Mouse (Mus musculus): Measurements from ENCODE around the gene Slc29a3. TPM values are rescaled to one million over a fixed set of nuclear protein-coding genes. Genes with fewer than 3 reads are reported as not detected.

The Slc29a3 gene
- polyA plus RNA-seq, 1 experiment = 11.1 TPM

DNA sequence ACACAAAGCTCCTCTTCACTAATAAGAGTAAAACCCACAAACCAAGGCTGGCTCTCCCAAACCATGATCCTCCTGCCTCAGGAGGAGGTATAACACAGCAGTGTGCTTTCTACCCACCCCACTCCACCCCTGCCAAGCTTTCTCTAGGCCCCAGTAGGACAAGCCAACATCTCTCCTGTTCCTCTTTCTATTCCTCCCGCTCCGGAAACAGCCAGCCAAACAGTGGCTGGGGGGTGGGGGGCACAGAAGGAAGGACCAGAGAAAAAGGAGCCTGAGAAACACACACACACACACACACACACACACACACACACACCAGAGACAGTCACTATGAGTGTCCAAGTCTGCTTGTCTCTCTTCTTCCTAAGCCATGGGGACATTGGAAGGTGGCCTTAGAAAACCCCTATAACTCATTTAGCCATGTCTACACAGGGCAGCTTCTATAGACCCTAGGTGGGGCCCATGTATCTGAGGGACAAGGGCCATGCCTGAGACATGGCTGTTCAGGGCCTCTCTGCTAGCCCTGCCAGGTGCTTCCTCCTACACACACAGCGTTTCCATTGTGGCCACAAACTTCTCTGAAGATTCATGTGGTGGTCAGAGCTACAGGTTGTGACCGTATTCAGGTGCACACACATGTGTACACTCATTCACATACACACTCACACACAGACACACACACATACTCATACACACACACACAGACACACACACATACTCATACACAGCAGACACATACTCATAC lies 12.8 kb downstream of the Slc29a3 start:
- TF ChIP-seq POLR2A (IDR thresholded peaks at IDR 0.05; ENCODE audit: borderline replicate concordance, extremely low read depth, insufficient read depth, insufficient read length, poor library complexity, severe bottlenecking) (no peak), CTCF (IDR thresholded peaks at IDR 0.05; ENCODE audit: borderline replicate concordance, extremely low read depth, insufficient read depth, insufficient read length) (no peak)
- no peak for DNase-seq (ENCODE audit: low read depth)

DNA sequence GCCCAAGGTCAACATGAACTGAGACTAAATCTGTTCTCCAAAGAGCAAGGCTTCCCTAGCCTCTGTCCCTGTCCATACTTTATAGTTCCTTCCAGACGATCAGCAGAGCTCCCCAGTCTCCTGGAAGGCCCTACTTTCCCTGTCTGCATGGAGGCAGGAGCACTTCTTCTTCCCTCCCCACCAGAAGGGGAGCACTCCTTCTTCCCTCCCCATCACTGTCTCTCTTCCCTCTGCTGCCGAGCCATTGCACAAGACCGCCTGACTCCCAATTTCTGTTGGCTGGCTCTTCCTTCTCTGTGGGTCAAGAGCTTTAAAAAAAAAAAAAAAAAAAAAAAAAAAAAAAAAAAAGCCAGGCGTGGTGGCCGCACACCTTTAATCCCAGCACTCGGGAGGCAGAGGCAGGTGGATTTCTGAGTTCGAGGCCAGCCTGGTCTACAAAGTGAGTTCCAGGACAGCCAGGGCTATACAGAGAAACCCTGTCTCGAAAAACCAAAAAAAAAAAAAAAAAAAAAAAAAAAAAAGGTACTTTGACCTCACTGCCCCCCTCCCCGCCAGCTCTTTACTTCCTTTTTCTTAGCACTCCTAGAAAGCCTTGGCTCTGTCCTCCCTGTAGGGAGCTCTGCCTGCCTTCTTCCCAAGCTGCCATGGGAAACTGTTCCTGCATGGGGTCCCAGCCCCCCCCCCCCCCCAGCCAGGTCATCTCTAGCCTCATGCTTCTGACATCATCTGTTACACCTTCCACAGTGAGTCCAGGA lies 14.5 kb downstream of the Slc29a3 start:
- TF ChIP-seq CTCF (IDR thresholded peaks at IDR 0.05; ENCODE audit: borderline replicate concordance, extremely low read depth, insufficient read depth, insufficient read length) (no peak), POLR2A (IDR thresholded peaks at IDR 0.05; ENCODE audit: borderline replicate concordance, extremely low read depth, insufficient read depth, insufficient read length, poor library complexity, severe bottlenecking) (no peak)
- no peak for DNase-seq (ENCODE audit: low read depth)

DNA sequence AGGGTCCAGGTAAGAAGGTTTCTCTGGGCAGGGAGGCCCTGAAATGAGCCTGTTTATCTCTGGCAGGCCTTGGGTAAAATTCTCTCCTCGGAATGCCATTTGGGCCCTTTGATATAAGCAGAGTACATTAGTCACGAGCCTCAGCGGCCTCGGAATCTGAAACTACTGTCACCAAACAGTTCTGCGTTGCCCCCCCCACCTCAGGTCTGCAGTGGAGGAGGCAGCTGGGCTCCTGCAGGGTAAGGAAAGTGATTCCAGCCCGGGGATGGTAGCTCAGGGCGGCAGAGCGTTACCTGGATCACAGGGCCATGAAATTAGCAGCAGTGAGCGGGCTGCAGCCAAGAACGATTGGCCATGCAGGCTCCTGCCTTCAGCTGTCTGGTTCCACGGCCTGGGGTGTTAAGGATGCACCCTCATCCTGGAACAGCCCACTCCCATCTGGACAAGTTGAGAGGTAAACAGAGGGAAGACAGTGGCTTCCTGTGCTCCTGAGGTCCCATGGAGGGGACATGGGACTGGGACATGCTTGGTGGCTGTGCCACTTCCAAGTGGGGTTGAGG lies 15.3 kb downstream of the Slc29a3 start:
- no peak for DNase-seq (ENCODE audit: low read depth)
- TF ChIP-seq CTCF (IDR thresholded peaks at IDR 0.05; ENCODE audit: borderline replicate concordance, extremely low read depth, insufficient read depth, insufficient read length) (no peak), POLR2A (IDR thresholded peaks at IDR 0.05; ENCODE audit: borderline replicate concordance, extremely low read depth, insufficient read depth, insufficient read length, poor library complexity, severe bottlenecking) (no peak)

DNA sequence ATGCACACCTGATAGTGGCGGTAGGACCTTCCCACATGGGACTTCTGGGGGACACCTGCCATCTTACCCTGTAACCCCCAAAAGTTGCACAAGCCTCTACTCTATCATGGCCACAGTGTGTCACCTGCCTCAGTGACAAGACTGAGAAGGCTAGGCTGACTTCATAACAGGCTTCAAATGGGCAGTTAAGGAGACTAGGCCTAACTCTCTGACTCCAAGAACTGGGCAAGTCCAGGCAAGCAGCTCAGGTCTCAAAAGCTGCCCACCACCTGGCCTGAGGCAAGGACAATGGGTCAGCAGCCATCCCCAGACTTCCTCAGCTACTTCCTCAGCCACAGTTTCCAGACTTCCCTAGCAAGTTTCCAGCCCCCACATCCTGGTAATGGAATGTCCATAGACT lies 16.9 kb downstream of the Slc29a3 start:
- DNase-seq (ENCODE audit: low read depth) = no peak
- no peak for TF ChIP-seq POLR2A (IDR thresholded peaks at IDR 0.05; ENCODE audit: borderline replicate concordance, extremely low read depth, insufficient read depth, insufficient read length, poor library complexity, severe bottlenecking)
- no peak for TF ChIP-seq CTCF (IDR thresholded peaks at IDR 0.05; ENCODE audit: borderline replicate concordance, extremely low read depth, insufficient read depth, insufficient read length)

DNA sequence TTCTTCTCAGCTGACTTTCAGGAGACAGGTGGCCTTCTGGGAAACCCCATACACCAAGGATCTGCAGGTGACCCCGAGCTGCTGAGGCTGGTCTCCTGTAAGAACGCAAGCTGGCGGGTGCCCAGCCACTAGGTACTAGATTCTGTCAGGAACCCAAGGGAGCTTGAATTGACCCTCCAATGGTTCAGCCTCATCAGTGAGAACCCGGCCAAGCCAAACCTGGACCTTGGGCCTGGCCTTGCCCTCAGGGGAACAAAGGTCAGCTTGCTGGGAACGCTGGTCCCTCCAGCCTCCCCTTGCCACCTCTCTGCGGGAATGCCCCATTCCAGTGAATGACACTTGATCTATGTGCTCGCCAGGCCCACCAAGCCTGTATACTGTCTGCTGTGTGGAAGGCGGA lies 19.1 kb downstream of the Slc29a3 start:
- no peak for DNase-seq (ENCODE audit: low read depth)
- TF ChIP-seq CTCF (IDR thresholded peaks at IDR 0.05; ENCODE audit: borderline replicate concordance, extremely low read depth, insufficient read depth, insufficient read length) = no peak
- no peak for TF ChIP-seq POLR2A (IDR thresholded peaks at IDR 0.05; ENCODE audit: borderline replicate concordance, extremely low read depth, insufficient read depth, insufficient read length, poor library complexity, severe bottlenecking)

DNA sequence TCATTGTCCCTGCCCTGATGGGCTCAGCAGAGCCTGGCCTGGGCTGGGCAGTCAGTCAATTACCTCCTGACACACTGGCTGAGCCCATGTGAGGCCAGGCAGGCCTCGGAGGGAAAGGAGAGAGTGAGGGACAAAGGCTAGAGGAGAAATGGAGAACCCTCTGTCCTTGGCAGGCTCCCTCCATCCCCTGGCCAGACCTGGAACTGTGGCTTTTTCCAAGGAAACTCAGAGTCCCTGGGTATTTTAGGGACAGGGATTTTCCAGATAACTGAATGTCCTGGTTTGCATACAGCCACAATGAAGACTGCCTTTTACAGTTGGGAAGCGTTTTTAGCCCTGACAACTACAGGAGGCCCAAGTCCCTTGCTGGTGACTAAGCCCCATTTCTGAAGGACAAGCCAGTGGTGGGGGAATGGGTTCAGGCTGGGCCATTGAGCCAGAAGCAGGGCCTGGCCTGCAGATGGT lies 20.2 kb downstream of the Slc29a3 start:
- TF ChIP-seq POLR2A (IDR thresholded peaks at IDR 0.05; ENCODE audit: borderline replicate concordance, extremely low read depth, insufficient read depth, insufficient read length, poor library complexity, severe bottlenecking) = no peak
- TF ChIP-seq CTCF (IDR thresholded peaks at IDR 0.05; ENCODE audit: borderline replicate concordance, extremely low read depth, insufficient read depth, insufficient read length) = no peak
- peak; percentile 28 for DNase-seq (ENCODE audit: low read depth)

DNA sequence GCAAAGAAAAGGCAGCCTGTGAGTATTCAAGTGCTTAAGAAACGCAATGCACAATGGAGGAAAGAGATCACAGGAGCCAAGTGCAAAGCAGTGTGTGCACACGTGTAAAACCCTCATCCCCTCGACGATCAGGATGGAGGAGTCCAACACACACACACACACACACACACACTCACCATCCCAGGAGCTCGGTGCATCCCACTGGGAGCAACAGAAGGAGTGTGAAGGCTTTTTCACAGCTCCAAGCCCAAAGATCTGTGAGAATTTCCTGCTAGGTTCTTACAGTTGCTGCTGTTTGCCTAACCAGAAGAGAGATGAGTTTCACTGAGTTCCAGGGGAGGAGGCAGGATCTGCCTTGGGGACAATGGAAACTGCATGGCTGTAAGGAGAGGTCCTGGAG lies 20.9 kb downstream of the Slc29a3 start:
- no peak for TF ChIP-seq CTCF (IDR thresholded peaks at IDR 0.05; ENCODE audit: borderline replicate concordance, extremely low read depth, insufficient read depth, insufficient read length)
- no peak for TF ChIP-seq POLR2A (IDR thresholded peaks at IDR 0.05; ENCODE audit: borderline replicate concordance, extremely low read depth, insufficient read depth, insufficient read length, poor library complexity, severe bottlenecking)
- DNase-seq (ENCODE audit: low read depth) = peak; percentile 57

DNA sequence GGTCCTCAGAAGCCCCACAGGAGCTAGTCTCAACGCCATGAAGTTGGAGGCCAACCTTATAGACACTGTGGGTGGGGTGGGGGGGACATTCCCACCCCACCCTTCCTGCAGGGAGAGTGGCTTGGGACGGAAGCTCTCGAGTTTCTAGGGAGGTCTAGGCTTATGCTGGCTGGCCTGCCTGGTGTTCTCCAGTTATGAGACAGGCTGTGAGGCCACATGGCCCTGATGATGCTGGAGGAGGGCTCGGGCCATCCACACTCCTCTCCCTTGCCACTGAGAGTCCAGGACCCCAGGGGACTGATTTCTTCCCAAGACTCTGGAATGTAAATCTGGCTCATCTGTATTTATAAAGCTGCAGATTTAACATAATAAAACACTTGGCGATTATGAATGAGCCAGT lies 25.3 kb downstream of the Slc29a3 start:
- TF ChIP-seq CTCF (IDR thresholded peaks at IDR 0.05; ENCODE audit: borderline replicate concordance, extremely low read depth, insufficient read depth, insufficient read length) (no peak), POLR2A (IDR thresholded peaks at IDR 0.05; ENCODE audit: borderline replicate concordance, extremely low read depth, insufficient read depth, insufficient read length, poor library complexity, severe bottlenecking) (no peak)
- DNase-seq (ENCODE audit: low read depth) = no peak

DNA sequence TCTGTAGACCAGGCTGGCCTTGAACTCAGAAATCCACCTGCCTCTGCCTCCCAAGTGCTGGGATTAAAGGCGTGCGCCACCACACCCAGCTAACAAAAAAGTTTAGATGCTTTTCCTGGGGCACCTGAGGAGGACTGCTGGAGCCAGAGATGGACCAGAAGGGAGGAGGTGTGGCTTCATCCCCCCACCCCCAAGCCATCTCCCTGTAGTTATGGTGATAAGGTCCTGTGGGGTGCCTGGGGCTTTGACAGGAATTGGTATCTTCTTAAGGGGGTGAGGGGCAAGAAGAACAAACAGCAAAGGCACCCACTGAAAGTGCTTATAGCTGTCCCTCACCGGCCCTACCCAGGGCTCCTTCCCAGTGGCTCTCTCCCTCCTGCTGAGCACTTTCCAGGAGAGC lies 25.7 kb downstream of the Slc29a3 start:
- DNase-seq (ENCODE audit: low read depth) = no peak
- TF ChIP-seq CTCF (IDR thresholded peaks at IDR 0.05; ENCODE audit: borderline replicate concordance, extremely low read depth, insufficient read depth, insufficient read length) = no peak
- TF ChIP-seq POLR2A (IDR thresholded peaks at IDR 0.05; ENCODE audit: borderline replicate concordance, extremely low read depth, insufficient read depth, insufficient read length, poor library complexity, severe bottlenecking) = no peak

DNA sequence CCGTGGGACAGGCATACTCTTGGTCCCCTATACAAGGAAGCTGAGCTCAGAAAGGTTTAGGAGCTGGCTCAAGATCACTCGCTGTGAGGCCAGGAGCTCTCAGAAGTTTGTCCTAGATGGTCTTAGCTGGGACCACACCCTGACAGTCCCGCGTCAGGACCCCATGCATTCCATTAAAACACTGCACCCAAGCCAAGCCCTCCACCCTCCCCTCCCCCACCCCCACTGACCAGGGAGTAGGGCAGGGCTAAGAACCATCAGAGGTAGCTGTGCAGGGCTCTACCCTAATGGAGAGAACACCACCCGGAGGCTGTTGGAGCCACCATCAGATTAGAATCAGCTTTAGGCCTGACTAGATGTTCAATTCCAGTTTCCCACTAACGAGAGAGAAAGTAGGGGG lies 28.1 kb downstream of the Slc29a3 start:
- TF ChIP-seq POLR2A (IDR thresholded peaks at IDR 0.05; ENCODE audit: borderline replicate concordance, extremely low read depth, insufficient read depth, insufficient read length, poor library complexity, severe bottlenecking) (no peak), CTCF (IDR thresholded peaks at IDR 0.05; ENCODE audit: borderline replicate concordance, extremely low read depth, insufficient read depth, insufficient read length) (no peak)
- no peak for DNase-seq (ENCODE audit: low read depth)

DNA sequence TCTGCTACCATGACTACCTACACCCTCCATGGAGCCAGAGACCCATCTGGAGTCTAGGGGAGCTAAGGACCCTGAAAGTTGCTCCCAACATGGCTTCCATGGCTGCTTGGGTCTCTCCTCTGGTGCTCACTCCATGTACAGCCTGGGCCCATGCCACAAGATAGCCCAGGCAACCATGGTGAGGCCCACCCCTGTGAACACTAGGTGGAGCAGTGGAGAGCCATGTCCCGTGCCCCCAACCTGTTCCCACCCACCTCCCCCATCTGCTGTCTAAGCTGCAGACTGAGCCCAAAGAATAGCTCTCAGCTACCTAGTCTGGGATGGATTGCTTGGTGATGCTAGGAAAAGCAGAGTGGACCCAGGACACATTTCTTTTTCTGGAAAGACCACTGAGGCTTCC lies 29.2 kb downstream of the Slc29a3 start:
- DNase-seq (ENCODE audit: low read depth) = no peak
- TF ChIP-seq CTCF (IDR thresholded peaks at IDR 0.05; ENCODE audit: borderline replicate concordance, extremely low read depth, insufficient read depth, insufficient read length) (no peak), POLR2A (IDR thresholded peaks at IDR 0.05; ENCODE audit: borderline replicate concordance, extremely low read depth, insufficient read depth, insufficient read length, poor library complexity, severe bottlenecking) (no peak)
